Mouse (Mus musculus) neural tube, embryonic 15.5 days (tissue): ENCODE measurements around the gene Myl9. TPM values are rescaled to one million over a fixed set of nuclear protein-coding genes. Genes with fewer than 3 reads are reported as not detected.
"Not testable (repeated sequence)": the region's sequence is repeated elsewhere in the genome, so short reads cannot be mapped to it uniquely, and the experiment has no call there.

Source experiments
- ATAC-seq: fragments of 200-750 bp; cut with Nextera tagmentation; 2 replicates; pipeline ENCODE4 v1.8.0; 2017; ENCODE audit warnings: mild to moderate bottlenecking, moderate TSS enrichment, moderate library complexity; ENCODE audit not compliant: low FRiP score
- H3K27ac ChIP-seq: fragments of 300-500 bp; sonication (generic); replicated peaks from 2 replicates; pipeline ENCODE4 v1.5.1; 2015; ENCODE audit warnings: mild to moderate bottlenecking, inconsistent platforms
- H3K27me3 ChIP-seq: fragments of 300-500 bp; sonication (generic); replicated peaks from 2 replicates; pipeline ENCODE4 v1.6.1; 2015; ENCODE audit warnings: inconsistent platforms
- H3K36me3 ChIP-seq: fragments of 300-500 bp; sonication (generic); 2 replicates; pipeline ENCODE4 v1.6.1; 2015; ENCODE audit warnings: inconsistent platforms
- H3K4me1 ChIP-seq: fragments of 300-500 bp; sonication (generic); 2 replicates; pipeline ENCODE4 v1.6.1; 2015; ENCODE audit warnings: inconsistent platforms
- H3K4me2 ChIP-seq: fragments of 300-500 bp; sonication (generic); 2 replicates; pipeline ENCODE4 v1.6.1; 2015; ENCODE audit warnings: inconsistent platforms, mild to moderate bottlenecking, moderate library complexity
- H3K4me3 ChIP-seq: fragments of 300-500 bp; sonication (generic); replicated peaks from 2 replicates; pipeline ENCODE4 v1.5.1; 2015; ENCODE audit warnings: mild to moderate bottlenecking, inconsistent platforms
- H3K9ac ChIP-seq: fragments of 300-500 bp; sonication (generic); replicated peaks from 2 replicates; pipeline ENCODE4 v1.6.1; 2015; ENCODE audit warnings: mild to moderate bottlenecking, inconsistent platforms
- H3K9me3 ChIP-seq: fragments of 300-500 bp; sonication (generic); replicated peaks from 2 replicates; pipeline ENCODE4 v1.6.1; 2016; ENCODE audit warnings: inconsistent platforms
- WGBS: fragments of 180-500 bp; shearing (Covaris S2); methylation state at CpG from one replicate; pipeline ENCODE4 v1.1.7; 2015; ENCODE audit warnings: mixed read lengths; 5-methylcytosine and 5-hydroxymethylcytosine counted together
- polyA plus RNA-seq: library from polyadenylated mRNA; unstranded; fragments of >200 nt; fragmentation: Nextera tagmentation; extraction: Ambion mirVana; gene quantifications from 2 replicates; pipeline ENCODE4 v1.2.1, GENCODE M21; 2015

Myl9 gene
- polyA plus RNA-seq, 1 experiment from 2014 or later: 40.8 TPM

GRCm38 (mm10) chr2:156779036-156779435 is 3.8 kb downstream of the Myl9 start:
- Histone ChIP-seq H3K4me2 (no peak overlapping the region), H3K9me3 (no peaks in the 10 kb centered on the region), H3K36me3 (no peaks in the 10 kb centered on the region), H3K4me1 (peaks cover 28% of the 10 kb centered on the region), H3K9ac (no peak overlapping the region), H3K27ac (no peak overlapping the region), H3K27me3 (0 out of 2 replicates have a peak, but pooled peaks cover 2% of the 10 kb centered on the region), H3K4me3 (no peak overlapping the region)
- WGBS: 79% methylated on average over 5 of the region's 5 CpGs
- ATAC-seq: no peak

GRCm38 (mm10) chr2:156779488-156779887 is 4.3 kb downstream of the Myl9 start:
- no peak overlapping the region for H3K27ac ChIP-seq
- H3K27me3 ChIP-seq: 0 out of 2 replicates have a peak, but pooled peaks cover 2% of the 10 kb centered on the region
- no peak overlapping the region for H3K4me3 ChIP-seq
- no peaks in the 10 kb centered on the region for H3K9me3 ChIP-seq
- 71% methylated on average over 2 of the region's 2 CpGs for whole genome bisulfite sequencing
- no peaks in the 10 kb centered on the region for H3K36me3 ChIP-seq
- no peak overlapping the region for H3K9ac ChIP-seq
- peaks cover 26% of the 10 kb centered on the region for H3K4me1 ChIP-seq
- ATAC-seq: no peak
- no peak overlapping the region for H3K4me2 ChIP-seq

- Histone ChIP-seq H3K27ac (no peak overlapping the region), H3K9me3 (no peaks in the 10 kb centered on the region), H3K36me3 (no peaks in the 10 kb centered on the region), H3K27me3 (0 out of 2 replicates have a peak, but pooled peaks cover 2% of the 10 kb centered on the region), H3K4me3 (no peak overlapping the region), H3K4me2 (no peak overlapping the region), H3K4me1 (peaks cover 20% of the 10 kb centered on the region), H3K9ac (no peak overlapping the region)
- WGBS: 72% methylated on average over 9 of the region's 9 CpGs
- no peak for ATAC-seq
These were observed 4.9 kb downstream of the Myl9 start for GRCm38 (mm10) chr2:156780129-156780528.

GRCm38 (mm10) chr2:156780752-156781151 is 5.5 kb downstream of the Myl9 start:
- Histone ChIP-seq H3K9ac (no peak overlapping the region), H3K4me3 (no peak overlapping the region), H3K36me3 (no peaks in the 10 kb centered on the region), H3K9me3 (no peaks in the 10 kb centered on the region), H3K27ac (no peak overlapping the region), H3K4me1 (peaks cover 13% of the 10 kb centered on the region), H3K27me3 (0 out of 2 replicates have a peak, but pooled peaks cover 2% of the 10 kb centered on the region), H3K4me2 (no peak overlapping the region)
- no peak for ATAC-seq
- 16% methylated on average over 17 of the region's 17 CpGs for WGBS

GRCm38 (mm10) chr2:156781281-156781680 is 6.1 kb downstream of the Myl9 start:
- Histone ChIP-seq H3K27ac (no peak overlapping the region), H3K9ac (no peak overlapping the region), H3K27me3 (0 out of 2 replicates have a peak, but pooled peaks cover 2% of the 10 kb centered on the region), H3K4me3 (no peak overlapping the region), H3K9me3 (no peaks in the 10 kb centered on the region), H3K4me1 (peaks cover 13% of the 10 kb centered on the region), H3K36me3 (no peaks in the 10 kb centered on the region), H3K4me2 (no peak overlapping the region)
- 77% methylated on average over 4 of the region's 4 CpGs for WGBS
- no peak for ATAC-seq

- Histone ChIP-seq H3K9me3 (no peaks in the 10 kb centered on the region), H3K4me2 (no peak overlapping the region), H3K9ac (no peak overlapping the region), H3K27me3 (0 out of 2 replicates have a peak, but pooled peaks cover 2% of the 10 kb centered on the region), H3K4me3 (no peak overlapping the region), H3K36me3 (no peaks in the 10 kb centered on the region), H3K27ac (no peak overlapping the region), H3K4me1 (peaks cover 13% of the 10 kb centered on the region)
- ATAC-seq: no peak
- WGBS: 74% methylated on average over 4 of the region's 4 CpGs
These were observed 6.7 kb downstream of the Myl9 start for GRCm38 (mm10) chr2:156781836-156782480.

GRCm38 (mm10) chr2:156782481-156783348 is 7.5 kb downstream of the Myl9 start:
- 83% methylated on average over 10 of the region's 10 CpGs for WGBS
- Histone ChIP-seq H3K27me3 (no peaks in the 10 kb centered on the region), H3K36me3 (no peaks in the 10 kb centered on the region)

GRCm38 (mm10) chr2:156783349-156783728 is 8.1 kb downstream of the Myl9 start:
- Histone ChIP-seq H3K9me3 (no peaks in the 10 kb centered on the region), H3K9ac (no peak overlapping the region), H3K4me2 (no peak overlapping the region), H3K36me3 (no peaks in the 10 kb centered on the region), H3K27ac (no peak overlapping the region), H3K27me3 (no peaks in the 10 kb centered on the region), H3K4me3 (no peak overlapping the region), H3K4me1 (peaks cover 8% of the 10 kb centered on the region; the same call in 1 of the 2 replicates)
- no peak for ATAC-seq
- 81% methylated on average over 9 of the region's 9 CpGs for WGBS

More at GRCm38 (mm10) chr2:156782481-156783348, 7.5 kb downstream of the Myl9 start:
- H3K4me3 ChIP-seq: no peak overlapping the region
- no peak overlapping the region for H3K27ac ChIP-seq
- no peak for ATAC-seq
- H3K4me1 ChIP-seq: peaks cover 13% of the 10 kb centered on the region
- no peak overlapping the region for H3K9ac ChIP-seq
- H3K9me3 ChIP-seq: no peaks in the 10 kb centered on the region
- no peak overlapping the region for H3K4me2 ChIP-seq

- Histone ChIP-seq H3K4me3 (no peak overlapping the region), H3K9me3 (no peaks in the 10 kb centered on the region), H3K27ac (no peak overlapping the region), H3K36me3 (no peaks in the 10 kb centered on the region), H3K4me2 (no peak overlapping the region), H3K27me3 (no peaks in the 10 kb centered on the region), H3K9ac (no peak overlapping the region), H3K4me1 (peaks cover 7% of the 10 kb centered on the region; the same call in 1 of the 2 replicates)
- 78% methylated on average over 7 of the region's 7 CpGs for WGBS
- ATAC-seq: no peak
These were observed 8.9 kb downstream of the Myl9 start for GRCm38 (mm10) chr2:156784016-156784585.

- no peaks in the 10 kb centered on the region for H3K9me3 ChIP-seq
- H3K36me3 ChIP-seq: no peaks in the 10 kb centered on the region
- H3K4me2 ChIP-seq: no peak overlapping the region
- no peaks in the 10 kb centered on the region for H3K27me3 ChIP-seq
- WGBS: 92% methylated on average over 2 of the region's 2 CpGs
- no peak overlapping the region for H3K4me3 ChIP-seq
- H3K9ac ChIP-seq: no peak overlapping the region
- no peak for ATAC-seq
- no peak overlapping the region for H3K27ac ChIP-seq
- peaks cover 7% of the 10 kb centered on the region; the same call in 1 of the 2 replicates for H3K4me1 ChIP-seq
These were observed 9.7 kb downstream of the Myl9 start for GRCm38 (mm10) chr2:156784891-156785290.

GRCm38 (mm10) chr2:156786369-156786768 is 11.1 kb downstream of the Myl9 start:
- not testable (repeated sequence) for H3K4me3 ChIP-seq, H3K4me1 ChIP-seq, ATAC-seq, H3K27me3 ChIP-seq, H3K27ac ChIP-seq, H3K9ac ChIP-seq, H3K9me3 ChIP-seq, H3K4me2 ChIP-seq, H3K36me3 ChIP-seq
